Mouse (Mus musculus) erythroblast, embryonic 14.5 days (primary cell): Measurements from ENCODE around the gene Dennd4c.

ENCODE experiments used
- GATA1 ChIP-seq: IDR thresholded peaks from 2 replicates; pipeline ENCODE4 v1.6.1; 2012; ENCODE audit warnings: low read length, inconsistent platforms, mixed read lengths
- TAL1 ChIP-seq: IDR thresholded peaks from 3 replicates; pipeline ENCODE4 v1.6.1; 2012; ENCODE audit warnings: low read length, inconsistent platforms, mixed read lengths

GRCm38 (mm10) chr4:86710666-86711215 is 37.6 kb upstream of the Dennd4c start:
- TF ChIP-seq GATA1 (no peak), TAL1 (no peak)
